Mouse (Mus musculus) embryonic facial prominence, embryonic 15.5 days (tissue): ENCODE data around the gene Mb. TPM values are rescaled to one million over a fixed set of nuclear protein-coding genes. Genes with fewer than 3 reads are reported as not detected.

Source experiments
- ATAC-seq: fragments of 200-750 bp; cut with Nextera tagmentation; 2 replicates; pipeline ENCODE4 v1.8.0; 2017; ENCODE audit warnings: low read depth, moderate TSS enrichment; ENCODE audit not compliant: insufficient number of reproducible peaks, low FRiP score, low TSS enrichment
- H3K27ac ChIP-seq: fragments of 300-500 bp; sonication (generic); replicated peaks from 2 replicates; pipeline ENCODE4 v1.5.1; 2015; ENCODE audit warnings: mild to moderate bottlenecking, inconsistent platforms
- H3K27me3 ChIP-seq: fragments of 300-500 bp; sonication (generic); 2 replicates; pipeline ENCODE4 v1.6.1; 2015; ENCODE audit warnings: inconsistent platforms
- H3K36me3 ChIP-seq: fragments of 300-500 bp; sonication (generic); 2 replicates; pipeline ENCODE4 v1.6.1; 2015; ENCODE audit warnings: mild to moderate bottlenecking, inconsistent platforms
- H3K4me1 ChIP-seq: fragments of 300-500 bp; sonication (generic); 2 replicates; pipeline ENCODE4 v1.6.1; 2015; ENCODE audit warnings: inconsistent platforms
- H3K4me2 ChIP-seq: fragments of 300-500 bp; sonication (generic); replicated peaks from 2 replicates; pipeline ENCODE4 v1.6.1; 2015; ENCODE audit warnings: mild to moderate bottlenecking, inconsistent platforms
- H3K4me3 ChIP-seq: fragments of 300-500 bp; sonication (generic); replicated peaks from 2 replicates; pipeline ENCODE4 v1.5.1; 2015; ENCODE audit warnings: mild to moderate bottlenecking, inconsistent platforms
- H3K9ac ChIP-seq: fragments of 300-500 bp; sonication (generic); 2 replicates; pipeline ENCODE4 v1.6.1; 2015; ENCODE audit warnings: inconsistent platforms
- H3K9me3 ChIP-seq: fragments of 300-500 bp; sonication (generic); replicated peaks from 2 replicates; pipeline ENCODE4 v1.6.1; 2016; ENCODE audit warnings: inconsistent platforms
- WGBS: fragments of 180-500 bp; shearing (Covaris S2); methylation state at CpG from one replicate; pipeline ENCODE4 v1.1.7; 2015; 5-methylcytosine and 5-hydroxymethylcytosine counted together
- polyA plus RNA-seq: library from polyadenylated mRNA; unstranded; fragments of >200 nt; fragmentation: Nextera tagmentation; extraction: Ambion mirVana; gene quantifications from 2 replicates; pipeline ENCODE4 v1.2.1, GENCODE M21; 2015

Gene Mb
- polyA plus RNA-seq, 1 experiment from 2014 or later: 5.8 TPM

- Histone ChIP-seq H3K36me3 (peaks cover 66% of the 10 kb centered on the region), H3K4me1 (peaks cover 25% of the 10 kb centered on the region), H3K4me3 (no peak overlapping the region), H3K27ac (peak overlapping the region; percentile 76), H3K9me3 (no peaks in the 10 kb centered on the region), H3K4me2 (0 out of 2 replicates have a peak overlapping the region, but pooled peaks have one; percentile 6), H3K27me3 (no peaks in the 10 kb centered on the region), H3K9ac (no peak overlapping the region)
- 57% methylated on average over 11 of the region's 11 CpGs for WGBS
- peak; percentile 58; the same call in 1 of the 2 replicates for ATAC-seq
These were observed 29.5 kb upstream of the Mb start for GRCm38 (mm10) chr15:77079890-77080361.

GRCm38 (mm10) chr15:77079256-77079822, 28.9 kb upstream of the Mb start:
- H3K27me3 ChIP-seq: no peaks in the 10 kb centered on the region
- H3K9me3 ChIP-seq: no peaks in the 10 kb centered on the region
- H3K9ac ChIP-seq: no peak overlapping the region
- H3K4me1 ChIP-seq: peaks cover 25% of the 10 kb centered on the region
- peaks cover 60% of the 10 kb centered on the region for H3K36me3 ChIP-seq
- no peak for ATAC-seq
- H3K27ac ChIP-seq: peak overlapping the region; percentile 76
- H3K4me3 ChIP-seq: no peak overlapping the region
- 0 out of 2 replicates have a peak overlapping the region, but pooled peaks have one; percentile 6 for H3K4me2 ChIP-seq
- WGBS: 71% methylated on average over 14 of the region's 14 CpGs

GRCm38 (mm10) chr15:77078786-77079185, 28.3 kb upstream of the Mb start:
- ATAC-seq: no peak
- Histone ChIP-seq H3K9ac (no peak overlapping the region), H3K27ac (no peak overlapping the region), H3K4me1 (peaks cover 25% of the 10 kb centered on the region), H3K4me2 (no peak overlapping the region), H3K9me3 (no peaks in the 10 kb centered on the region), H3K4me3 (no peak overlapping the region), H3K27me3 (no peaks in the 10 kb centered on the region), H3K36me3 (peaks cover 55% of the 10 kb centered on the region)
- WGBS: 74% methylated on average over 3 of the region's 3 CpGs

- WGBS: 92% methylated on average over 9 of the region's 9 CpGs
- Histone ChIP-seq H3K27ac (no peak overlapping the region), H3K36me3 (peaks cover 49% of the 10 kb centered on the region), H3K4me3 (no peak overlapping the region), H3K9me3 (no peaks in the 10 kb centered on the region), H3K4me1 (peaks cover 25% of the 10 kb centered on the region), H3K4me2 (no peak overlapping the region), H3K9ac (no peak overlapping the region), H3K27me3 (no peaks in the 10 kb centered on the region)
- ATAC-seq: no peak
These were observed 27.4 kb upstream of the Mb start for GRCm38 (mm10) chr15:77077906-77078305.

- Histone ChIP-seq H3K9ac (no peak overlapping the region), H3K36me3 (peaks cover 35% of the 10 kb centered on the region)
- WGBS: 82% methylated on average over 3 of the region's 3 CpGs
These were observed 26.1 kb upstream of the Mb start for GRCm38 (mm10) chr15:77076523-77076922.

GRCm38 (mm10) chr15:77072556-77073163, 22.2 kb upstream of the Mb start:
- Histone ChIP-seq H3K9me3 (no peaks in the 10 kb centered on the region), H3K4me1 (peaks cover 16% of the 10 kb centered on the region), H3K4me3 (no peak overlapping the region), H3K27me3 (no peaks in the 10 kb centered on the region), H3K36me3 (peaks cover 22% of the 10 kb centered on the region), H3K4me2 (no peak overlapping the region), H3K27ac (no peak overlapping the region), H3K9ac (no peak overlapping the region)
- 63% methylated on average over 4 of the region's 4 CpGs for WGBS
- ATAC-seq: no peak

More at GRCm38 (mm10) chr15:77076523-77076922, 26.1 kb upstream of the Mb start:
- Histone ChIP-seq H3K4me3 (no peak overlapping the region), H3K4me2 (no peak overlapping the region), H3K4me1 (peaks cover 33% of the 10 kb centered on the region), H3K9me3 (no peaks in the 10 kb centered on the region), H3K27me3 (no peaks in the 10 kb centered on the region), H3K27ac (0 out of 2 replicates have a peak overlapping the region, but pooled peaks have one; percentile 11)
- no peak for ATAC-seq

- H3K27ac ChIP-seq: no peak overlapping the region
- H3K4me1 ChIP-seq: peaks cover 19% of the 10 kb centered on the region
- peaks cover 10% of the 10 kb centered on the region for H3K36me3 ChIP-seq
- ATAC-seq: no peak
- H3K4me2 ChIP-seq: no peak overlapping the region
- no peaks in the 10 kb centered on the region for H3K27me3 ChIP-seq
- H3K9ac ChIP-seq: no peak overlapping the region
- no peaks in the 10 kb centered on the region for H3K9me3 ChIP-seq
- 21% methylated on average over 10 of the region's 10 CpGs for WGBS
- no peak overlapping the region for H3K4me3 ChIP-seq
These were observed 21.0 kb upstream of the Mb start for GRCm38 (mm10) chr15:77071501-77071900.

- H3K27me3 ChIP-seq: no peaks in the 10 kb centered on the region
- peaks cover 5% of the 10 kb centered on the region; the same call in 1 of the 2 replicates for H3K36me3 ChIP-seq
- H3K4me2 ChIP-seq: no peak overlapping the region
- no peak overlapping the region for H3K4me3 ChIP-seq
- peaks cover 19% of the 10 kb centered on the region for H3K4me1 ChIP-seq
- ATAC-seq: no peak
- WGBS: 88% methylated on average over 11 of the region's 11 CpGs
- H3K9ac ChIP-seq: no peak overlapping the region
- H3K9me3 ChIP-seq: no peaks in the 10 kb centered on the region
- H3K27ac ChIP-seq: no peak overlapping the region
These were observed 20.3 kb upstream of the Mb start for GRCm38 (mm10) chr15:77070745-77071268.

- ATAC-seq: no peak
- H3K9ac ChIP-seq: no peak overlapping the region
- no peaks in the 10 kb centered on the region for H3K27me3 ChIP-seq
- no peak overlapping the region for H3K27ac ChIP-seq
- H3K4me3 ChIP-seq: no peak overlapping the region
- no peak overlapping the region for H3K4me2 ChIP-seq
- WGBS: 76% methylated on average over 3 of the region's 3 CpGs
- H3K4me1 ChIP-seq: peaks cover 19% of the 10 kb centered on the region
- H3K9me3 ChIP-seq: no peaks in the 10 kb centered on the region
- no peaks in the 10 kb centered on the region for H3K36me3 ChIP-seq
These were observed 18.5 kb upstream of the Mb start for GRCm38 (mm10) chr15:77069019-77069418.

- Histone ChIP-seq H3K4me3 (no peak overlapping the region), H3K36me3 (no peaks in the 10 kb centered on the region), H3K9me3 (no peaks in the 10 kb centered on the region), H3K4me2 (no peak overlapping the region), H3K27ac (no peak overlapping the region), H3K27me3 (no peaks in the 10 kb centered on the region), H3K4me1 (peaks cover 19% of the 10 kb centered on the region), H3K9ac (no peak overlapping the region)
- no peak for ATAC-seq
- 58% methylated on average over 3 of the region's 3 CpGs for WGBS
These were observed 18.0 kb upstream of the Mb start for GRCm38 (mm10) chr15:77068439-77068861.

GRCm38 (mm10) chr15:77066233-77066632, 15.8 kb upstream of the Mb start:
- WGBS: 85% methylated on average over 6 of the region's 6 CpGs
- no peak overlapping the region for H3K27ac ChIP-seq
- no peaks in the 10 kb centered on the region for H3K27me3 ChIP-seq
- ATAC-seq: no peak
- no peaks in the 10 kb centered on the region for H3K9me3 ChIP-seq
- no peak overlapping the region for H3K4me2 ChIP-seq
- no peak overlapping the region for H3K4me3 ChIP-seq
- peaks cover 6% of the 10 kb centered on the region for H3K4me1 ChIP-seq
- H3K9ac ChIP-seq: no peak overlapping the region
- no peaks in the 10 kb centered on the region for H3K36me3 ChIP-seq
